Mouse (Mus musculus) WW6 (cell line): Measurements from ENCODE around the gene Ugt1a6b.
"Not testable (repeated sequence)": the region's sequence is repeated elsewhere in the genome, so short reads cannot be mapped to it uniquely, and the experiment has no call there.

Experiments used
- DNase-seq: peaks from one replicate; pipeline ENCODE4 v3.0.0-alpha.2; 2013; ENCODE audit warnings: low read depth, low spot score

Ugt1a6b gene

GRCm38 (mm10) chr1:88103019-88103418 is at the start of gene Ugt1a6b:
TSS of gene Ugt1a6b (plus strand) at chr1:88103252.
- not testable (repeated sequence) for DNase-seq

GRCm38 (mm10) chr1:88055088-88055487 is 48.0 kb upstream of the Ugt1a6b start, which contains the start of gene Ugt1a10:
TSS of gene Ugt1a10 (plus strand) at chr1:88055388.
- DNase-seq = no peak

GRCm38 (mm10) chr1:88066472-88067102 is 36.5 kb upstream of the Ugt1a6b start:
- not testable (repeated sequence) for DNase-seq

GRCm38 (mm10) chr1:88070495-88070894 is 32.6 kb upstream of the Ugt1a6b start, which contains the start of gene Ugt1a9:
TSS of gene Ugt1a9 (plus strand) at chr1:88070800.
- no peak for DNase-seq

GRCm38 (mm10) chr1:88070902-88071301 is 32.1 kb upstream of the Ugt1a6b start:
- DNase-seq = no peak

- no peak for DNase-seq
Measured at GRCm38 (mm10) chr1:88074471-88074870, 28.6 kb upstream of the Ugt1a6b start.

GRCm38 (mm10) chr1:88077128-88077527 is 25.9 kb upstream of the Ugt1a6b start:
- no peak for DNase-seq

- no peak for DNase-seq
Measured at GRCm38 (mm10) chr1:88081670-88082069, 21.4 kb upstream of the Ugt1a6b start.

- DNase-seq = no peak
Measured at GRCm38 (mm10) chr1:88086125-88086524, 16.9 kb upstream of the Ugt1a6b start.

GRCm38 (mm10) chr1:88087513-88087912 is 15.5 kb upstream of the Ugt1a6b start, which contains the start of gene Ugt1a8:
TSS of gene Ugt1a8 (plus strand) at chr1:88087813.
- DNase-seq = no peak

- DNase-seq = no peak
Measured at GRCm38 (mm10) chr1:88092341-88092740, 10.7 kb upstream of the Ugt1a6b start.

- DNase-seq = not testable (repeated sequence)
Measured at GRCm38 (mm10) chr1:88094270-88094676, 8.8 kb upstream of the Ugt1a6b start.

- no peak for DNase-seq
Measured at GRCm38 (mm10) chr1:88094941-88095492, 8.0 kb upstream of the Ugt1a6b start, which contains the start of gene Ugt1a7c. TSS of gene Ugt1a7c (plus strand) at chr1:88095062.

- not testable (repeated sequence) for DNase-seq
Measured at GRCm38 (mm10) chr1:88098546-88098945, 4.5 kb upstream of the Ugt1a6b start.

GRCm38 (mm10) chr1:88099691-88100090 is 3.4 kb upstream of the Ugt1a6b start:
- not testable (repeated sequence) for DNase-seq

- DNase-seq = not testable (repeated sequence)
Measured at GRCm38 (mm10) chr1:88103697-88104468, 831 bp downstream of the Ugt1a6b start.

- DNase-seq = no peak
Measured at GRCm38 (mm10) chr1:88104667-88105430, 1.8 kb downstream of the Ugt1a6b start.

- DNase-seq = no peak
Measured at GRCm38 (mm10) chr1:88105656-88106055, 2.6 kb downstream of the Ugt1a6b start.

- DNase-seq = not testable (repeated sequence)
Measured at GRCm38 (mm10) chr1:88109027-88109557, 6.0 kb downstream of the Ugt1a6b start.

- not testable (repeated sequence) for DNase-seq
Measured at GRCm38 (mm10) chr1:88109604-88110003, 6.6 kb downstream of the Ugt1a6b start.

GRCm38 (mm10) chr1:88112769-88113168 is 9.7 kb downstream of the Ugt1a6b start:
- DNase-seq = not testable (repeated sequence)
